Mouse (Mus musculus) spleen, adult 2 months (tissue): Measurements from ENCODE around the gene D930048N14Rik.

Source experiments
- CTCF ChIP-seq: fragments of 200-500 bp; IDR thresholded peaks from 2 replicates; pipeline ENCODE4 v1.5.1; 2011; ENCODE audit warnings: mild to moderate bottlenecking, inconsistent platforms; ENCODE audit not compliant: insufficient read depth, insufficient read length, insufficient replicate concordance; ENCODE audit errors: extremely low read depth
- POLR2A ChIP-seq: fragments of 200-500 bp; IDR thresholded peaks from 2 replicates; pipeline ENCODE4 v1.6.1; 2011; ENCODE audit warnings: low read depth, low read length, inconsistent platforms

DNA sequence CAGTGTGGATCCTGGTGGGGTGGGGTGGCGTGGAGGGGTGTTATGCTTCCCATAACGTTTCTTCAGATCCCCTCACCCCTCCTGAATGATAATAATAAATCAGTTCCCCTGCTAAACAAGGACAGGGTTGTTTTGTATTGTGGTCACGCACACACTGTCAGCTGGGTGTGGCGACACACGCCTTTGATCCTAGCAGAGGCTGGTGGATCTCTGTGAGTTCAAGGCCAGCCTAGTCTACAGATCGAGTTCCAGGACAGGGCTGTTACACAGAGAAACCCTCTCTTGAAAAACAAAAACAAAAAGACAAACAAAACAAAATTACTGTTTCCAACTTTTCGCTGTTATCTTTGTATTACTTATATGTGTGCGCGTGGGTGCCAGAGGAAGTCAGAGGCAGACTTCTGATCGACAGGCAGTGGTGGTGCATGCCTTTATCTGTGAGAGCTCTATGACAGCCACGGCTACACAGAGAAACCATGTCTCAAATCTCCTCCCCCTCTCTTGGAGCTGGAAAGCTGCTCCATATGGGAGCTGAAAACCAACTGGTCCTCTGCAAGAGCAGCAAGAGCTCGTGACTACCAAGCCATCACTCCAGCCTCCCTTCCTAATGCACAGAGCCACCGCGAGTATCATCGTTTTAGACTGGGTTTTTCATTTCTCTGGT lies 21.0 kb upstream of the D930048N14Rik start:
- TF ChIP-seq POLR2A (no peak), CTCF (no peak)
